Comparison of ENCODE assay signal across 8 mouse cellular contexts in genomic region chr2:180589123-180589831, GRCm38 (mm10). TPM values are rescaled to one million over a fixed set of nuclear protein-coding genes. Genes with fewer than 3 reads are reported as not detected.
A peak's percentile ranks its signal among the peaks of the same experiment; 100 is the strongest.
DNase-seq lines count a peak whose midpoint lies in the region; ATAC-seq lines count a peak whose summit lies in the region.

TSS of gene Ogfr (plus strand) at chr2:180589245.

- no peaks in the 10 kb centered on the region; the same call in 1 of the 2 replicates for H3K4me1 ChIP-seq in forebrain, embryonic 11.5 days (replicated peaks; ENCODE audit: control insufficient read depth, insufficient read depth, low read length)
- peaks cover 13% of the 10 kb centered on the region for H3K4me1 ChIP-seq in heart, embryonic 15.5 days (replicated peaks)
- peaks cover 20% of the 10 kb centered on the region for H3K4me1 ChIP-seq in liver, embryonic 12.5 days

- H3K36me3 ChIP-seq in forebrain, embryonic 11.5 days (ENCODE audit: control insufficient read depth, insufficient read depth, low read length): peaks cover 9% of the 10 kb centered on the region; the same call in 1 of the 2 replicates
- H3K36me3 ChIP-seq in heart, embryonic 15.5 days: peaks cover 54% of the 10 kb centered on the region
- H3K36me3 ChIP-seq in liver, embryonic 12.5 days: peaks cover 65% of the 10 kb centered on the region
- peaks cover 2% of the 10 kb centered on the region; the same call in 1 of the 2 replicates for H3K36me3 ChIP-seq in splenic B cell, adult 2 months (ENCODE audit: control insufficient read depth, insufficient read depth, low read length, poor library complexity, severe bottlenecking)

- H3K27me3 ChIP-seq in forebrain, embryonic 11.5 days (ENCODE audit: control insufficient read depth, insufficient read depth, low read length): no peaks in the 10 kb centered on the region
- H3K27me3 ChIP-seq in heart, embryonic 15.5 days: no peaks in the 10 kb centered on the region
- H3K27me3 ChIP-seq in liver, embryonic 12.5 days (replicated peaks): no peaks in the 10 kb centered on the region
- no peaks in the 10 kb centered on the region for H3K27me3 ChIP-seq in splenic B cell, adult 2 months (ENCODE audit: control insufficient read depth, insufficient read depth, low read length, poor library complexity, severe bottlenecking)

- peak within 1 kb of the TSS; percentile 84 for H3K9ac ChIP-seq in forebrain, embryonic 11.5 days (ENCODE audit: low read length)
- H3K9ac ChIP-seq in heart, embryonic 15.5 days: peak within 1 kb of the TSS; percentile 98
- H3K9ac ChIP-seq in liver, embryonic 12.5 days: peak within 1 kb of the TSS; percentile 94

- DNase-seq in c-Kit-negative CD71-positive TER-119-positive erythroid progenitor cells, embryonic 14.5 days (ENCODE audit: low read depth, low spot score): peak; percentile 60
- DNase-seq in forebrain, embryonic 11.5 days (ENCODE audit: low spot score): peak; percentile 92
- DNase-seq in kidney, postnatal 14 days: peak; percentile 90
- peak; percentile 94 for DNase-seq in naive thymus-derived CD4-positive, alpha-beta T cell, adult 2 months (ENCODE audit: low read depth)
- DNase-seq in splenic B cell, adult 2 months (ENCODE audit: low read depth, low spot score): peak; percentile 87

- peak within 1 kb of the TSS; percentile 84 for H3K27ac ChIP-seq in forebrain, embryonic 11.5 days (ENCODE audit: low read depth, low read length)
- H3K27ac ChIP-seq in heart, embryonic 15.5 days: peak within 1 kb of the TSS; percentile 93
- peak within 1 kb of the TSS; percentile 85 for H3K27ac ChIP-seq in liver, embryonic 12.5 days

- under 1% methylated on average over 56 of the region's 67 CpGs for WGBS in forebrain, embryonic 11.5 days
- under 1% methylated on average over 63 of the region's 67 CpGs for WGBS in heart, embryonic 15.5 days
- under 1% methylated on average over 67 of the region's 67 CpGs for WGBS in liver, embryonic 12.5 days (ENCODE audit: insufficient replicate concordance)

- H3K9me3 ChIP-seq in forebrain, embryonic 11.5 days (ENCODE audit: control insufficient read depth, low read length): no peaks in the 10 kb centered on the region
- no peaks in the 10 kb centered on the region for H3K9me3 ChIP-seq in heart, embryonic 15.5 days (replicated peaks)
- H3K9me3 ChIP-seq in liver, embryonic 12.5 days (replicated peaks): no peaks in the 10 kb centered on the region

- H3K4me3 ChIP-seq in forebrain, embryonic 11.5 days (ENCODE audit: low read depth, low read length): peak within 1 kb of the TSS; percentile 85
- H3K4me3 ChIP-seq in heart, embryonic 15.5 days: peak within 1 kb of the TSS; percentile 99
- peak within 1 kb of the TSS; percentile 97 for H3K4me3 ChIP-seq in liver, embryonic 12.5 days

- peak within 1 kb of the TSS; percentile 73 for H3K4me2 ChIP-seq in forebrain, embryonic 11.5 days (ENCODE audit: low read depth, low read length, severe bottlenecking)
- H3K4me2 ChIP-seq in heart, embryonic 15.5 days: peak within 1 kb of the TSS; percentile 85
- peak within 1 kb of the TSS; percentile 89 for H3K4me2 ChIP-seq in liver, embryonic 12.5 days

- ATAC-seq in CD4-positive, CD25-positive, alpha-beta regulatory T cell, adult 4 months: peak; percentile 95
- ATAC-seq in forebrain, embryonic 11.5 days (replicated peaks; ENCODE audit: low FRiP score): peak; percentile 93
- ATAC-seq in heart, embryonic 15.5 days (replicated peaks; ENCODE audit: insufficient number of reproducible peaks, insufficient read depth, low FRiP score, low read depth): peak; percentile 90
- ATAC-seq in liver, embryonic 12.5 days: peak; percentile 88

RNA-seq across cellular contexts. Expression of gene Ogfr, which starts in this region (rescaled TPM):
- polyA plus RNA-seq in CD4-positive, CD25-positive, alpha-beta regulatory T cell, adult 4 months (2017; shearing (Covaris generic)): 10 to 100 TPM; 11.0 to 13.1 TPM
- polyA plus RNA-seq in forebrain, embryonic 11.5 days (2014; fragmentation: Nextera tagmentation; extraction: Ambion mirVana): 98.6 and 108 TPM in 2 replicates
- polyA plus RNA-seq in heart, embryonic 15.5 days (2015; fragmentation: Nextera tagmentation; extraction: Ambion mirVana): 42.6 and 51.1 TPM in 2 replicates
- 31.6 and 32.5 TPM in 2 replicates for polyA plus RNA-seq in liver, embryonic 12.5 days (2016; fragmentation: Nextera tagmentation; extraction: Ambion mirVana)

Comparison
In these comparisons a context has a peak if more than half of its experiments do, and no peak if none do; other contexts are left out.
1. Peak in every context shown above with its lines: DNase-seq, ATAC-seq, H3K4me3 ChIP-seq and H3K27ac ChIP-seq.